Mouse (Mus musculus) limb, embryonic 14.5 days (tissue): ENCODE measurements at regions not wholly inside any gene's neighbourhood (a gene's known extent, or its start where the extent isn't known, plus 50 kb on each side); places are given as distances from the start of the nearest gene placed in this dataset.
A peak's percentile ranks its signal among the peaks of the same experiment; 100 is the strongest.

Source experiments
- ATAC-seq: fragments of 200-750 bp; cut with Nextera tagmentation; 2 replicates; pipeline ENCODE4 v1.8.0; 2017; ENCODE audit warnings: low read depth, moderate number of reproducible peaks, moderate TSS enrichment; ENCODE audit not compliant: low FRiP score
- DNase-seq: peaks from one replicate; pipeline ENCODE4 v3.0.0-alpha.2; 2015; ENCODE audit warnings: low spot score
- H3K27ac ChIP-seq: fragments of 300-500 bp; sonication (generic); replicated peaks from 2 replicates; pipeline ENCODE4 v1.5.1; 2014; ENCODE audit warnings: low read depth, mild to moderate bottlenecking, low read length, moderate library complexity, mixed read lengths
- H3K27me3 ChIP-seq: fragments of 300-500 bp; sonication (generic); 2 replicates; pipeline ENCODE4 v1.6.1; 2014; ENCODE audit warnings: low read length, mixed read lengths; ENCODE audit not compliant: control insufficient read depth, insufficient read depth
- H3K36me3 ChIP-seq: fragments of 300-500 bp; sonication (generic); 2 replicates; pipeline ENCODE4 v1.6.1; 2014; ENCODE audit warnings: mild to moderate bottlenecking, low read length, moderate library complexity, mixed read lengths; ENCODE audit not compliant: control insufficient read depth, insufficient read depth
- H3K4me1 ChIP-seq: fragments of 300-500 bp; sonication (generic); 2 replicates; pipeline ENCODE4 v1.6.1; 2014; ENCODE audit warnings: antibody characterized with exemption, low read length, mixed read lengths; ENCODE audit not compliant: control insufficient read depth, insufficient read depth
- H3K4me2 ChIP-seq: fragments of 300-500 bp; sonication (generic); replicated peaks from 2 replicates; pipeline ENCODE4 v1.6.1; 2014; ENCODE audit warnings: low read depth, mild to moderate bottlenecking, low read length, moderate library complexity; ENCODE audit not compliant: severe bottlenecking
- H3K4me3 ChIP-seq: fragments of 300-500 bp; sonication (generic); replicated peaks from 2 replicates; pipeline ENCODE4 v1.5.1; 2014; ENCODE audit warnings: low read length
- H3K9ac ChIP-seq: fragments of 300-500 bp; sonication (generic); 2 replicates; pipeline ENCODE4 v1.6.1; 2014; ENCODE audit warnings: mild to moderate bottlenecking, low read depth, low read length, moderate library complexity; ENCODE audit not compliant: severe bottlenecking
- H3K9me3 ChIP-seq: fragments of 300-500 bp; sonication (generic); 2 replicates; pipeline ENCODE4 v1.6.1; 2016; ENCODE audit warnings: low read length; ENCODE audit not compliant: control insufficient read depth
- POLR2A ChIP-seq: fragments of 200-500 bp; IDR thresholded peaks from 2 replicates; pipeline ENCODE4 v1.8.0; 2012; ENCODE audit warnings: inconsistent platforms, mild to moderate bottlenecking, moderate library complexity, borderline replicate concordance; ENCODE audit not compliant: insufficient read depth, insufficient read length; ENCODE audit errors: extremely low read depth
- WGBS: fragments of 180-500 bp; shearing (Covaris S2); extraction: QIAGEN DNeasy Blood & Tissue Kit; methylation state at CpG from one replicate; pipeline ENCODE4 v1.1.7; 2014; 5-methylcytosine and 5-hydroxymethylcytosine counted together

GRCm38 (mm10) chr1:47093289-47093947 lies 200.8 kb upstream of the Slc39a10 start:
- 66% methylated on average over 6 of the region's 6 CpGs for WGBS
- TF ChIP-seq POLR2A, result no peak
- Histone ChIP-seq H3K9me3 (no peaks in the 10 kb centered on the region), H3K27me3 (no peaks in the 10 kb centered on the region), H3K27ac (no peak overlapping the region), H3K4me3 (no peak overlapping the region), H3K36me3 (no peaks in the 10 kb centered on the region), H3K4me1 (no peaks in the 10 kb centered on the region), H3K9ac (no peak overlapping the region), H3K4me2 (no peak overlapping the region)
- DNase-seq (peak; percentile 14), ATAC-seq (no peak)

GRCm38 (mm10) chr1:47076423-47076822 lies 183.8 kb upstream of the Slc39a10 start:
- Histone ChIP-seq H3K4me3 (no peak overlapping the region), H3K27ac (no peak overlapping the region), H3K4me1 (no peaks in the 10 kb centered on the region), H3K9ac (no peak overlapping the region), H3K36me3 (no peaks in the 10 kb centered on the region), H3K9me3 (peaks cover 4% of the 10 kb centered on the region; the same call in 1 of the 2 replicates), H3K27me3 (no peaks in the 10 kb centered on the region), H3K4me2 (no peak overlapping the region)
- ATAC-seq (no peak), DNase-seq (no peak)
- 93% methylated on average over 7 of the region's 7 CpGs for WGBS
- TF ChIP-seq POLR2A, result no peak

GRCm38 (mm10) chr1:47058149-47058548 lies 165.5 kb upstream of the Slc39a10 start:
- Histone ChIP-seq H3K4me3 (no peak overlapping the region), H3K4me2 (no peak overlapping the region), H3K4me1 (peaks cover 4% of the 10 kb centered on the region; the same call in 1 of the 2 replicates), H3K27ac (no peak overlapping the region), H3K27me3 (no peaks in the 10 kb centered on the region), H3K9ac (no peak overlapping the region), H3K36me3 (no peaks in the 10 kb centered on the region), H3K9me3 (no peaks in the 10 kb centered on the region)
- DNase-seq (no peak), ATAC-seq (no peak)
- TF ChIP-seq POLR2A, result no peak
- WGBS, result 55% methylated on average over 1 of the region's 1 CpGs

DNA sequence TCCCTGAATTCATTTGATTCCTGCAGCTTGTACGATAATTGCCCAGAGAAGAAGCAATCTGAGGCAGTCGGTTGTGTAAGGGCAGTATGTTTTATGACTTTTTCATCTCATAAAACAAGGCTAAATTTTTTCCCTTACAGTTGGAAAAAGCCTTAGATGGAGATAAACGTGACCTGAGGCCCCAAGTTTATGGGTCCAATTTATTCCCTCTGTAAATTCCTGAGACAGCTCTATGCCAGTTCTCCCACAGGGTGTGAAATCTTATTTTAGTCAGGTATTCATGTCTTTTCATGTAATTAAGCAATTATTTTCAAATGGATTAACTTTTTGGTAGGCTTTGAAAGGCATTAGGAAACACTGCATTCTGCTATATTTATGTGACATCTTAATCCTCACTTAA lies 164.7 kb upstream of the Slc39a10 start:
- no peaks in the 10 kb centered on the region for H3K27me3 ChIP-seq
- H3K4me3 ChIP-seq, result no peak overlapping the region
- no peak for TF ChIP-seq POLR2A
- no peak overlapping the region for H3K27ac ChIP-seq
- 12% methylated on average over 3 of the region's 3 CpGs for WGBS
- no peak overlapping the region for H3K4me2 ChIP-seq
- ATAC-seq (no peak), DNase-seq (peak; percentile 3)
- peaks cover 4% of the 10 kb centered on the region; the same call in 1 of the 2 replicates for H3K4me1 ChIP-seq
- no peaks in the 10 kb centered on the region for H3K9me3 ChIP-seq
- H3K9ac ChIP-seq, result no peak overlapping the region
- no peaks in the 10 kb centered on the region for H3K36me3 ChIP-seq

- ATAC-seq (no peak), DNase-seq (no peak)
- Histone ChIP-seq H3K4me1 (no peaks in the 10 kb centered on the region), H3K9ac (no peak overlapping the region), H3K36me3 (no peaks in the 10 kb centered on the region), H3K27ac (no peak overlapping the region), H3K4me2 (no peak overlapping the region), H3K27me3 (no peaks in the 10 kb centered on the region), H3K4me3 (no peak overlapping the region), H3K9me3 (no peaks in the 10 kb centered on the region)
- TF ChIP-seq POLR2A, result no peak
Measured at GRCm38 (mm10) chr1:47051109-47051508, 158.5 kb upstream of the Slc39a10 start.
